Mouse (Mus musculus): ENCODE results near the gene Cbx8. TPM values are rescaled to one million over a fixed set of nuclear protein-coding genes. Genes with fewer than 3 reads are reported as not detected.

Cbx8 gene
- polyA plus RNA-seq (2012; rRNA removed): 6.9 and 7.2 TPM in 2 replicates
- 10.1 and 12.6 TPM in 2 replicates for polyA plus RNA-seq (2014; fragmentation: Nextera tagmentation; extraction: Ambion mirVana)

- peaks cover 68% of the 10 kb centered on the region for H3K4me1 ChIP-seq (ENCODE audit: control insufficient read depth, insufficient read depth, low read length)
These were observed at the start of gene Cbx8 for GRCm38 (mm10) chr11:119040600-119041324. Cbx8 (minus strand) TSS chr11:119040969.

GRCm38 (mm10) chr11:119090076-119090960 is 49.5 kb upstream of the Cbx8 start:
- Histone ChIP-seq H3K4me1 (ENCODE audit: control insufficient read depth, insufficient read depth, low read length) (peaks cover 34% of the 10 kb centered on the region), H3K9ac (ENCODE audit: low read depth, low read length, severe bottlenecking) (peak overlapping the region; percentile 42), H3K9me3 (ENCODE audit: control insufficient read depth, low read length) (no peaks in the 10 kb centered on the region), H3K4me3 (replicated peaks; ENCODE audit: low read length) (peak overlapping the region; percentile 41), H3K36me3 (ENCODE audit: control insufficient read depth, insufficient read depth, low read length) (no peaks in the 10 kb centered on the region), H3K27me3 (ENCODE audit: control insufficient read depth, insufficient read depth, low read length) (peaks cover 39% of the 10 kb centered on the region), H3K27ac (replicated peaks; ENCODE audit: low read depth, low read length) (no peak overlapping the region), H3K4me2 (replicated peaks; ENCODE audit: low read depth, low read length, severe bottlenecking) (peak overlapping the region; percentile 98)
- WGBS: under 1% methylated on average over 73 of the region's 75 CpGs
- no peak for TF ChIP-seq POLR2A (IDR thresholded peaks at IDR 0.05; ENCODE audit: borderline replicate concordance, extremely low read depth, insufficient read depth, insufficient read length)
- ATAC-seq (ENCODE audit: low FRiP score, low read depth): peak; percentile 4; the same call in 1 of the 2 replicates
- no peak for DNase-seq (ENCODE audit: low spot score)

More at GRCm38 (mm10) chr11:119040600-119041324, at the start of gene Cbx8:
- 3% methylated on average over 50 of the region's 63 CpGs for WGBS
- Histone ChIP-seq H3K4me3 (replicated peaks; ENCODE audit: low read length) (peak within 1 kb of the TSS; percentile 77), H3K36me3 (ENCODE audit: control insufficient read depth, insufficient read depth, low read length) (peaks cover 9% of the 10 kb centered on the region), H3K4me2 (replicated peaks; ENCODE audit: low read depth, low read length, severe bottlenecking) (peak within 1 kb of the TSS; percentile 100), H3K9me3 (ENCODE audit: control insufficient read depth, low read length) (no peaks in the 10 kb centered on the region), H3K27me3 (ENCODE audit: control insufficient read depth, insufficient read depth, low read length) (peaks cover 54% of the 10 kb centered on the region), H3K9ac (ENCODE audit: low read depth, low read length, severe bottlenecking) (peak within 1 kb of the TSS; percentile 78), H3K27ac (replicated peaks; ENCODE audit: low read depth, low read length) (peak within 1 kb of the TSS; percentile 78)
- DNase-seq (ENCODE audit: low spot score) (peak; percentile 100), ATAC-seq (ENCODE audit: low FRiP score, low read depth) (peak; percentile 93)
- peak; percentile 50; the same call in 1 of the 2 replicates for TF ChIP-seq POLR2A (IDR thresholded peaks at IDR 0.05; ENCODE audit: borderline replicate concordance, extremely low read depth, insufficient read depth, insufficient read length)

DNA sequence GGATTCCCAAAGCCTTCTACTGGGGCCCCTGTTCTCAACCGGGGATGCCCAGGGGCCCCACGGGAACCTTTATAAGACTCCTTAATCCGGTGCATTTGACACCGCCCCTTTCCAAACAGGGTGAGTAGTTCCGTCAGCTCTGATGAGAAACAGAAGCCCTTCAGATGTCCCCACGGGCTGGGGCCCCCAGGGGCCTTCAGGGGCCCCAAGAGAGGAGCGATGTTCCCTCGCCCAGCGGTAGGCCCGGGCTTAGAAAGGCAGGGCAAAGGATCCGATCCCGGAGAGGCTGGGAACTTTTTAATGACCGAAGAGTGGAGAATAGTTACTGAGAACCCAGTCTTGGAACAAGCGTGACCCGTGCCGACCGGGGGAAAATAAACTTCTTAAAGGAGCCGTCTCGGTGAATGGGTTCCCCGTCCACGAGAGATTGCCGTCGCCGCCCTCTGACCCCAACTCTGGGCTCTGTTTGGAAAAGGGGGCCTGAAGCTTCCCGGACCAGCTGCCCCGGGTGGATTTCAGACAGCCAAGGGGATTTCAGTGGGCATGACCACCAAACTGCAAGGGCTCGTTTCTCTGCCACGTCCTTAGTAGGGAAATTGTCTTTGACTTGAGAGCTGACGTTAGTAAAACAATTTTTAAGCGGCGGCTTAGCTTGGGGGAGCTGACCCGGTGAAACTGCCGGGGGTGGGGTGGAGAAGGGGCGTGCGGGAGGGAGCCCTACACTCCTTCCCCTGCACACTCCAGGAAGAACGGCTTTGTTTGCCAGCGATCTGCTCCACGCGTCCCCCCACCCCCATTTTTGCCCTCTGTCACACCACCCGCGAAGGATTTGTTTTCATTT is 48.7 kb upstream of the Cbx8 start:
- Histone ChIP-seq H3K9me3 (ENCODE audit: control insufficient read depth, low read length) (no peaks in the 10 kb centered on the region), H3K4me2 (replicated peaks; ENCODE audit: low read depth, low read length, severe bottlenecking) (peak overlapping the region; percentile 98), H3K4me3 (replicated peaks; ENCODE audit: low read length) (peak overlapping the region; percentile 41), H3K4me1 (ENCODE audit: control insufficient read depth, insufficient read depth, low read length) (peaks cover 38% of the 10 kb centered on the region), H3K27ac (replicated peaks; ENCODE audit: low read depth, low read length) (no peak overlapping the region), H3K27me3 (ENCODE audit: control insufficient read depth, insufficient read depth, low read length) (peaks cover 39% of the 10 kb centered on the region), H3K9ac (ENCODE audit: low read depth, low read length, severe bottlenecking) (peak overlapping the region; percentile 42; the same call in 1 of the 2 replicates), H3K36me3 (ENCODE audit: control insufficient read depth, insufficient read depth, low read length) (no peaks in the 10 kb centered on the region)
- 2% methylated on average over 41 of the region's 41 CpGs for WGBS
- no peak for ATAC-seq (ENCODE audit: low FRiP score, low read depth)
- TF ChIP-seq POLR2A (IDR thresholded peaks at IDR 0.05; ENCODE audit: borderline replicate concordance, extremely low read depth, insufficient read depth, insufficient read length): no peak
- DNase-seq (ENCODE audit: low spot score): no peak

GRCm38 (mm10) chr11:119088391-119089234 is 47.8 kb upstream of the Cbx8 start:
- peaks cover 39% of the 10 kb centered on the region for H3K27me3 ChIP-seq (ENCODE audit: control insufficient read depth, insufficient read depth, low read length)
- peak overlapping the region; percentile 41; the same call in 1 of the 2 replicates for H3K4me3 ChIP-seq (replicated peaks; ENCODE audit: low read length)
- ATAC-seq (ENCODE audit: low FRiP score, low read depth) (no peak), DNase-seq (ENCODE audit: low spot score) (no peak)
- H3K4me2 ChIP-seq (replicated peaks; ENCODE audit: low read depth, low read length, severe bottlenecking): no peak overlapping the region
- no peak overlapping the region for H3K9ac ChIP-seq (ENCODE audit: low read depth, low read length, severe bottlenecking)
- TF ChIP-seq POLR2A (IDR thresholded peaks at IDR 0.05; ENCODE audit: borderline replicate concordance, extremely low read depth, insufficient read depth, insufficient read length): no peak
- 2% methylated on average over 28 of the region's 28 CpGs for WGBS
- no peak overlapping the region for H3K27ac ChIP-seq (replicated peaks; ENCODE audit: low read depth, low read length)
- H3K9me3 ChIP-seq (ENCODE audit: control insufficient read depth, low read length): no peaks in the 10 kb centered on the region
- no peaks in the 10 kb centered on the region for H3K36me3 ChIP-seq (ENCODE audit: control insufficient read depth, insufficient read depth, low read length)
- peaks cover 47% of the 10 kb centered on the region for H3K4me1 ChIP-seq (ENCODE audit: control insufficient read depth, insufficient read depth, low read length)

Data from limb, embryonic 14.5 days (tissue).